Mouse (Mus musculus) heart, adult 2 months (tissue): ENCODE data around the gene Btbd1.

Source experiments
- CTCF ChIP-seq: fragments of 200-600 bp; IDR thresholded peaks from 2 replicates; pipeline ENCODE4 v1.8.1; 2022; ENCODE audit warnings: antibody characterized with exemption, mild to moderate bottlenecking, moderate library complexity
- EP300 ChIP-seq: fragments of 200-500 bp; IDR thresholded peaks from 2 replicates; pipeline ENCODE4 v1.6.1; 2011; ENCODE audit warnings: low read depth, low read length, control low read depth; ENCODE audit not compliant: insufficient read depth
- POLR2A ChIP-seq: fragments of 200-500 bp; IDR thresholded peaks from 2 replicates; pipeline ENCODE4 v1.6.1; 2011; ENCODE audit warnings: mild to moderate bottlenecking, low read depth, low read length, control low read depth; ENCODE audit not compliant: insufficient read depth

GRCm38 (mm10) chr7:81861921-81862320, 32.7 kb upstream of the Btbd1 start:
- TF ChIP-seq POLR2A (no peak), CTCF (no peak), EP300 (no peak)
